ENCODE assay signal across 8 mouse cellular contexts in genomic region chr9:104063244-104063961, GRCm38 (mm10). TPM values are rescaled to one million over a fixed set of nuclear protein-coding genes. Genes with fewer than 3 reads are reported as not detected.
DNase-seq lines count a peak whose midpoint lies in the region; ATAC-seq and TF ChIP-seq lines count a peak whose summit lies in the region.

Gene Acad11, plus strand, starts transcription at chr9:104063377.

- intact Hi-C loops in heart, adult 2 months (cut with DNase I) = loop anchor here (2.0 to 5.0 kb wide), 2 partner anchors 61 to 1331 kb away; partner anchors contain the start of genes Aste1, Nek11 and Nphp3

- TF ChIP-seq CTCF in heart, adult 2 months (IDR thresholded peaks at IDR 0.05) = no peak

- H3K9me3 ChIP-seq in embryonic facial prominence, embryonic 13.5 days = no peaks in the 10 kb centered on the region
- no peaks in the 10 kb centered on the region for H3K9me3 ChIP-seq in limb, embryonic 13.5 days
- no peaks in the 10 kb centered on the region for H3K9me3 ChIP-seq in midbrain, embryonic 16.5 days (replicated peaks; ENCODE audit: control insufficient read depth, low read length, poor library complexity, severe bottlenecking)

- peak; percentile 85 for TF ChIP-seq POLR2A in heart, adult 2 months (IDR thresholded peaks at IDR 0.05; ENCODE audit: insufficient read depth, low read depth, low read length)

- peak within 1 kb of the TSS; percentile 100 for H3K4me3 ChIP-seq in embryonic facial prominence, embryonic 13.5 days
- peak within 1 kb of the TSS; percentile 100 for H3K4me3 ChIP-seq in heart, adult 2 months
- peak within 1 kb of the TSS; percentile 100 for H3K4me3 ChIP-seq in limb, embryonic 13.5 days
- H3K4me3 ChIP-seq in midbrain, embryonic 16.5 days (ENCODE audit: low read depth, low read length) = peak within 1 kb of the TSS; percentile 73

- peak; percentile 79 for DNase-seq in 3134 (ENCODE audit: extremely low read depth, insufficient read length, low spot score)
- peak; percentile 80 to 83 for DNase-seq in adrenal gland, postnatal 36 days
- peak; percentile 90 for DNase-seq in heart, adult 2 months
- DNase-seq in kidney, adult 8-10 months = peak; percentile 86 to 87
- peak; percentile 83 to 85 for DNase-seq in spleen, postnatal 10 days (ENCODE audit: low spot score in 2 of 2)

- no peaks in the 10 kb centered on the region for H3K27me3 ChIP-seq in embryonic facial prominence, embryonic 13.5 days
- no peaks in the 10 kb centered on the region for H3K27me3 ChIP-seq in heart, adult 2 months (ENCODE audit: control insufficient read depth, insufficient read depth, low read length)
- H3K27me3 ChIP-seq in limb, embryonic 13.5 days = no peaks in the 10 kb centered on the region
- no peaks in the 10 kb centered on the region for H3K27me3 ChIP-seq in midbrain, embryonic 16.5 days (ENCODE audit: control insufficient read depth, insufficient read depth, low read depth, low read length)

- TF ChIP-seq EP300 in heart, adult 2 months (IDR thresholded peaks at IDR 0.05; ENCODE audit: insufficient read depth, low read depth, low read length) = peak; percentile 49; the same call in 1 of the 2 replicates

- H3K36me3 ChIP-seq in embryonic facial prominence, embryonic 13.5 days = peaks cover 24% of the 10 kb centered on the region
- no peaks in the 10 kb centered on the region for H3K36me3 ChIP-seq in heart, adult 2 months (ENCODE audit: control insufficient read depth, insufficient read depth, low read length)
- H3K36me3 ChIP-seq in limb, embryonic 13.5 days = peaks cover 24% of the 10 kb centered on the region
- H3K36me3 ChIP-seq in midbrain, embryonic 16.5 days (ENCODE audit: control insufficient read depth, insufficient read depth, low read length) = peaks cover 6% of the 10 kb centered on the region; the same call in 1 of the 2 replicates

- peak within 1 kb of the TSS; percentile 86 for H3K4me2 ChIP-seq in embryonic facial prominence, embryonic 13.5 days
- H3K4me2 ChIP-seq in limb, embryonic 13.5 days (replicated peaks) = peak within 1 kb of the TSS; percentile 93
- H3K4me2 ChIP-seq in midbrain, embryonic 16.5 days (ENCODE audit: low read length) = peak within 1 kb of the TSS; percentile 88

- peak within 1 kb of the TSS; percentile 93 for H3K9ac ChIP-seq in embryonic facial prominence, embryonic 13.5 days
- H3K9ac ChIP-seq in heart, adult 2 months (ENCODE audit: low read depth, low read length) = peak within 1 kb of the TSS; percentile 87
- peak within 1 kb of the TSS; percentile 92 for H3K9ac ChIP-seq in limb, embryonic 13.5 days
- peak within 1 kb of the TSS; percentile 80 for H3K9ac ChIP-seq in midbrain, embryonic 16.5 days (ENCODE audit: low read depth, low read length)

- under 1% methylated on average over 29 of the region's 30 CpGs for WGBS in embryonic facial prominence, embryonic 13.5 days
- under 1% methylated on average over 30 of the region's 30 CpGs for WGBS in heart, adult 2 months
- WGBS in limb, embryonic 13.5 days = under 1% methylated on average over 30 of the region's 30 CpGs
- under 1% methylated on average over 30 of the region's 30 CpGs for WGBS in midbrain, embryonic 16.5 days

- peak within 1 kb of the TSS; percentile 73 for H3K27ac ChIP-seq in embryonic facial prominence, embryonic 13.5 days
- H3K27ac ChIP-seq in heart, adult 2 months = peak within 1 kb of the TSS; percentile 95
- peak within 1 kb of the TSS; percentile 55; the same call in 1 of the 2 replicates for H3K27ac ChIP-seq in limb, embryonic 13.5 days
- peak within 1 kb of the TSS; percentile 74 for H3K27ac ChIP-seq in midbrain, embryonic 16.5 days (ENCODE audit: low read length)

- ATAC-seq in embryonic facial prominence, embryonic 13.5 days (ENCODE audit: insufficient number of reproducible peaks, insufficient read depth, low FRiP score, low TSS enrichment, low read depth) = peak; percentile 92
- ATAC-seq in limb, embryonic 13.5 days (ENCODE audit: low FRiP score, low read depth) = peak; percentile 94
- ATAC-seq in midbrain, embryonic 16.5 days = peak; percentile 98

- peaks cover 19% of the 10 kb centered on the region for H3K4me1 ChIP-seq in embryonic facial prominence, embryonic 13.5 days
- H3K4me1 ChIP-seq in heart, adult 2 months (ENCODE audit: control insufficient read depth, insufficient read depth, low read length) = peaks cover 3% of the 10 kb centered on the region
- peaks cover 18% of the 10 kb centered on the region for H3K4me1 ChIP-seq in limb, embryonic 13.5 days
- peaks cover 17% of the 10 kb centered on the region for H3K4me1 ChIP-seq in midbrain, embryonic 16.5 days (ENCODE audit: control insufficient read depth, insufficient read depth, low read length)

- H3K79me2 ChIP-seq in heart, adult 2 months (replicated peaks; ENCODE audit: control insufficient read depth, insufficient read depth, low read length) = peaks cover 8% of the 10 kb centered on the region; the same call in 1 of the 2 replicates

RNA-seq across cellular contexts. Expression of gene Acad11, which starts in this region (rescaled TPM):
- 10 to 100 TPM; 59.7 to 85.9 TPM for total RNA-seq in adrenal gland, postnatal 36 days (2021)
- 9.8 and 11.7 TPM in 2 replicates for polyA plus RNA-seq in embryonic facial prominence, embryonic 13.5 days (2015; fragmentation: Nextera tagmentation; extraction: Ambion mirVana)
- total RNA-seq in heart, adult 2 months (2021) = 100 to 1,000 TPM in 1 of 2 experiments, 10 to 100 TPM in 1; 99.8 to 110 TPM
- polyA plus RNA-seq in heart, adult 2 months (2012; rRNA removed) = 72.8 and 135 TPM in 2 replicates
- 9.2 and 10.2 TPM in 2 replicates for polyA plus RNA-seq in limb, embryonic 13.5 days (2015; fragmentation: Nextera tagmentation; extraction: Ambion mirVana)
- 6.3 and 8.2 TPM in 2 replicates for polyA plus RNA-seq in midbrain, embryonic 16.5 days (2015; fragmentation: Nextera tagmentation; extraction: Ambion mirVana)

Comparison
In these comparisons a context has a peak if more than half of its experiments do, and no peak if none do; other contexts are left out.
1. Peak in every context shown above with its lines: DNase-seq, ATAC-seq, H3K4me3 ChIP-seq and H3K27ac ChIP-seq.